10 mouse cellular contexts compared by ENCODE assay signal in the genomic region with DNA sequence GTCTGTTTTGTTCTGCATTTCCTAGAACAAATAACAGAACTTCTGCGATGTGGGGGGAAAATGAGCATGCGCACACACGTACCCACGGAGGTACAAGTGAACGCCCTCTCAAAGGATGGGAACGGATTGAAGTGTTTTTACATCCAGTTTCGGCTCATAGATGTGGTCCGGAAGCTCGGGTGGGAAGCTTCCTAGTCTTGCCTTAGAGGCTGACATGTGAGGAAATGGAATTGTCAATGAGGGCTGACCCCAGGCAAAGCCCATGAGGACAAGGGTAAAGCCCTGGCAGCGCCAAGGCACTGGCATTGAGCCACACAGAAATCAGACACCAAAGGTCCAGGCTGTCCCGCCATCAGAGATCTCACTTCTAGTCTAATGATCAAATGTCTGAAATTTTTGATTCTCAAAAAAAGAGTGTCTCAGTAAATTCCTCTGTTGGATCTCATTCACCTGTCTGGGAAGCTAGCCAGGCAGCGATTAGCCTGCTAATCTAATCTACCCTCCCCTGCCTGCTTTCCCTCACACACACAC.
DNase-seq lines count a peak whose midpoint lies in the region; ATAC-seq and TF ChIP-seq lines count a peak whose summit lies in the region.
"Had no signal": no experiment of that assay in that cellular context is flagged by ENCODE, and none has a peak within 500 bp of the region (broad histone marks: within the 10 kb centered on the region; RNA-seq: fewer than 3 reads in every experiment).

No protein-coding gene starts in this region.

- TF ChIP-seq EP300 in stomach, postnatal 0 days (optimal IDR thresholded peaks at IDR 0.05), result no peak

- no peak overlapping the region for H3K27ac ChIP-seq in stomach, postnatal 0 days (replicated peaks)
- H3K27ac ChIP-seq: macrophage had no signal

- no peak overlapping the region for H3K9ac ChIP-seq in stomach, postnatal 0 days (ENCODE audit: low read length)

- H3K4me3 ChIP-seq in stomach, postnatal 0 days (ENCODE audit: low read depth, low read length), result no peak overlapping the region

- H3K9me3 ChIP-seq in stomach, postnatal 0 days (ENCODE audit: control insufficient read depth, low read length), result no peaks in the 10 kb centered on the region

- WGBS in stomach, postnatal 0 days, result 45% methylated on average over 12 of the region's 12 CpGs

- no peaks in the 10 kb centered on the region for H3K4me1 ChIP-seq in stomach, postnatal 0 days (replicated peaks; ENCODE audit: control insufficient read depth, insufficient read depth)

- no peaks in the 10 kb centered on the region for H3K27me3 ChIP-seq in stomach, postnatal 0 days (ENCODE audit: control insufficient read depth, insufficient read depth, low read length)

- H3K36me3 ChIP-seq in stomach, postnatal 0 days (ENCODE audit: control insufficient read depth, insufficient read depth, low read length), result no peaks in the 10 kb centered on the region

- DNase-seq in left cerebral cortex, adult 18-20 months (ENCODE audit: low spot score in 2 of 2), result peak; percentile 25 to 35
- no peak for DNase-seq in left cerebral cortex, adult 11 months (ENCODE audit: low spot score)
- peak; percentile 46 to 62 for DNase-seq in cerebellum, postnatal 25 days
- peak; percentile 23 for DNase-seq in heart, postnatal 36 days
- peak; percentile 11 to 14 for DNase-seq in layer of hippocampus, postnatal 25 days (ENCODE audit: extremely low spot score in 1 of 2, low spot score in 1 of 2)
- DNase-seq in stomach, postnatal 0 days (ENCODE audit: low spot score), result peak; percentile 19
- no peak for DNase-seq in gastrocnemius, postnatal 14 days
- no peak for DNase-seq in urinary bladder, postnatal 4 days (ENCODE audit: low spot score in 2 of 2)

- intact Hi-C loops in heart, postnatal 36 days (cut with DNase I), result no loop called here
- intact Hi-C loops in gastrocnemius, postnatal 14 days (cut with DNase I; ENCODE audit: low total_unique reads), result no loop called here

- TF ChIP-seq CTCF in stomach, postnatal 0 days (IDR thresholded peaks at IDR 0.05; ENCODE audit: low read depth), result no peak

- no peak for ATAC-seq in stomach, postnatal 0 days (ENCODE audit: low FRiP score, low TSS enrichment)
- ATAC-seq: Patski had no signal

- H3K4me2 ChIP-seq in stomach, postnatal 0 days (replicated peaks; ENCODE audit: low read depth), result no peak overlapping the region

Comparison
In these comparisons a context has a peak if more than half of its experiments do, and no peak if none do; other contexts are left out.
1. DNase-seq: peak in left cerebral cortex, adult 18-20 months (2 of 2), cerebellum, postnatal 25 days (2 of 2), heart, postnatal 36 days (2 of 2), layer of hippocampus, postnatal 25 days (2 of 2) and stomach, postnatal 0 days (single experiment); none in left cerebral cortex, adult 11 months (single experiment), gastrocnemius, postnatal 14 days (single experiment) and urinary bladder, postnatal 4 days (0 of 2).